Mouse (Mus musculus) A20 (cell line): ENCODE measurements at regions not wholly inside any gene's neighbourhood (a gene's known extent, or its start where the extent isn't known, plus 50 kb on each side); places are given as distances from the start of the nearest gene placed in this dataset.

Source experiments
- DNase-seq: peaks from one replicate; pipeline ENCODE4 v3.0.0-alpha.2; 2011; ENCODE audit warnings: low read depth, low spot score

DNA sequence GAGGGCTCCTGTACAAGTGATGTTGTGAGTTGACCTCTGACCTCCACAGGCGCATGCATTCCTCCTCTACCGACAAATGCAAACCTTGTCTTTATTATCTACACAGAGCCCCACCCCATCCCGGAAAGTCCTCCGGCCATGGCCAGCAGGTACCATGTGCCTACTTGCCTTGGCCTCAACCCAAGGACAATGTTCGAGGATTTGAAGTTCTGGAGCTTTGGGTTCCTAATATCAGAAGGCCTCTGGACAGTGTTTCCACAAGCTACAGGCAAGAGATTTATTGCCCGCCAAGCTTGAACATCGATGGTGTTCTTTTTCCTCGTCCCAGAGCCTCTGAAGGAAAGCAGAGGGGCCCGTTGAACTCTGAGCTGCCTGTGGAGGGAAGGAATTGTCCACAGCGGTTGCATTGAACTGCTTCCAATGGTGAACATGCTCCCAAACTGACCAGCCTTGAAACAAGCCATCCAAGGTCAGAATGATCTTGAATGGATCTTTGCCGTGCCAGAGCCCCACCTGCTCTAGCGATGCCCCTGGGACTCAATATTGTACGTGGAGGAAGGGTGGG, 335.9 kb upstream of the Zmiz1 start:
- DNase-seq, result no peak

DNA sequence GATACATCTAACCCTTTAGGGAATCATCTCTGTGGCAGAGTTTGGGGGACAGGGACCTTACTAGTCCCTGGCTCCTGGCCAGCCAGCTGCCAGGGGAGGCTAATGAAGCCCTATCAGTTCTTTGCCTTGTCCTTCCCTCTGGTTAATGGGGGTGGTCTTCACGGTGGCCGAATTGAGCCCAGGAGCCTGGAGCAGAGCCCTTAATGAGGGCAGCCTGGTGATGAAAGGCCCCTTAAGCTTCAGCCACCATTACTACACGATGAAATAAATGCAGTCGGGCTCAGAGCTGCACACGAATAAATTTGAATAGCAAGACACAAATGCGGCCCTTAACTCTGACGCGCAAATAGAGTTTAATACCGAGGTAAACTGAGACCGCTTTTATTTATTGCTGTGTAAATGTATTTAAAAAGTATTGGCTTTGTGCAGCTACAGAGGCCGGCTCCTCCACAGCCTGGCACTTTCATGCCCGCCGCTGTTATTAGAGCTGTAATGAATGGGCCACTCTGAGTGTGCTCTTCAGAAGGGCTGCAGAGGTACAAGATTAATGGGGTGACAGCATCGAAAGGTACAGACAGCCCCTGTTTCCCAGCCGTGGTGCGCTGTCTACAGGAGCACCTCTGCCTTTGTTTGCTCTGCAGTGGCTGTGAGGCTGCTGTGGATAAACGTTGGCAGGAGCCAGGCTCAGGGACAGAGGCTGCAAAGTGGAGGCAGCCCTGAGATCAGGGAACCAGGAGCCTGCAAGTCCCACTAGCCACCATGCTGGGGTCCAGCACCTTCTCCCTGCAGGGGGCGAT, 335.2 kb upstream of the Zmiz1 start:
- no peak for DNase-seq

DNA sequence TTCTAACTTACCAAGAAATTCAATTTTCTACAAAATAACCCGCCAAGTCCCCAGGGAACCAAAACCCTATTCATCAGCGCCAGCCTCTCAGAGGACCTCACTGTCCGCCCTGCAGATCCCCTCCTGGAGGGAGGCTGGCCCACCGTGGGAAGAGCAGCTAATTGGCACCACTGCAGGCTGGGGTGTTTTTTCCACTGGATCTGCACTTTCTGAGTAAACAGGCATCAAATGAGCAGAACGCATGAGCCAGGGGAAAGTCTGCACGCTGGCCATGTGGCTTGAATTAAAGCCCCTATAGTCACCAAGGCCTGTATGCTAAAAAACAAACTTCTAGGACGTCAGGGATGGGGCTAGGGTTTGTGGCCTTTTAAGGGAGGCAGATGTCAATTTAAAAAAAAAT, 332.4 kb upstream of the Zmiz1 start:
- DNase-seq, result no peak

DNA sequence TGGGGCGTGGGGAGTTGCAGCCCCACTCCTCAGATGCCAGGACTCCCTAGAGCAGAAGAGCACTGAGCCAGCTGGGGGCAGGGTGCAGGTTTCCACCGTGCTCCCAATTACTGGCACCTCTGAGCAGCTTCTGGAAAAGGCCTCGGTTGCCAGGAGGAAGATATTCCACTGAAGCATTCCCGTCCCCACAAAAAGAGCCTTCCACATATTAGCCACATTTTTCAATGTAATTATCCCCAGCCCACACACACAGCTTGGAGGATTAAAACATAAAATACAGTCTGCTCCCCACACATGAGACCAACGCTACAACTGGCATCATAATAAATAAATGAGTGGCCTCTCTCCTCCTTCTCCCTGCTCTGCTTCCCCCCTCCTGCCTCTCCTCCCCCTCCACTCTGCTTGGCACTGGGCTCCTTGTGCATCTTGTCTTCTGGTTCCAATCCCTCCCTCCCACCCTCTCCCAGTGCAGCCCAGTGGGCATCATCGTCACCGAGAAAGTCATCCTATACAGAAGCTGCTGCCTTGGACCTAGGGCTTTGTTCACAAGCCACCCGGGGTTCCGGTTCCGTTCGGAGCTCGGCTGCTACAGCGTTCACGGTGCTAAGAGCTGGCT, 331.3 kb upstream of the Zmiz1 start:
- DNase-seq, result no peak

DNA sequence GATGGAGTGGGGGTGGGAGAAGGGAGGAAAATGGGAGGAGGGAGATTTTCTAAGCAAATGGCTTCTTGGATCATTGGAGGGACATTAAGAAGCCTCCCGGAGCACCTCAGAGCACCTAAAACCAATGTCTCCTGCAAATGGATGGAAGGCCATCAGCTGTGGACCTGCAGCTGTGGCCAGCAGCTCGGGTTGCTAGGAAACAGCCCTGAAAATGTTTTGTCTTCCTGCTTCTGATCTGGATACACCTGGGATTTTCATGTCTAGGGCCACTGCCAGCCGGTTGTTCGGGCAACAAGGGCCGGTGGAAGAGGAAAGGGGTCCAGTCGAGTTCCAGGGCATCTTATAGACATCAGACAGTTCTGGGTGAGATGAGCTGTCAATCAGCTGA, 330.8 kb upstream of the Zmiz1 start:
- DNase-seq, result no peak

DNA sequence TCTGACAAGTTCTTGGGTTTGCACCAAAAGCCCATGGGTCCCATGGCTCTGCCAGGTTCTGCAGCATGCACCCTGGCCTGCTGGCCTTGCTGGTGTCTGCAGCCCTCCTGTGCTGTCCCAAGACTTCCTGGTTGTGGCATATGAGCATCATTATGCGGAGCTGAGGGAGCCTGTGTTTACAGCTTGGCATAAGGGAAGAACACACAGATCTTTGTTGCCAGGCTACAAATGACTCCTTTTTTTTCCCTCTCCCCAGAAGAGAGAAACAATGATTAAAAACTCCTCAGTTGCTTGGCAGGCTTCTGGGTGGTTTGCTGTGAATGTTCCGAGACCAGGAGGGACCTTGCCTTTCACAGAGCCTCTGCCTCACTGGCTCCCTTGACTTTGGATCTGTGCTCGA, 323.6 kb upstream of the Zmiz1 start:
- no peak for DNase-seq

DNA sequence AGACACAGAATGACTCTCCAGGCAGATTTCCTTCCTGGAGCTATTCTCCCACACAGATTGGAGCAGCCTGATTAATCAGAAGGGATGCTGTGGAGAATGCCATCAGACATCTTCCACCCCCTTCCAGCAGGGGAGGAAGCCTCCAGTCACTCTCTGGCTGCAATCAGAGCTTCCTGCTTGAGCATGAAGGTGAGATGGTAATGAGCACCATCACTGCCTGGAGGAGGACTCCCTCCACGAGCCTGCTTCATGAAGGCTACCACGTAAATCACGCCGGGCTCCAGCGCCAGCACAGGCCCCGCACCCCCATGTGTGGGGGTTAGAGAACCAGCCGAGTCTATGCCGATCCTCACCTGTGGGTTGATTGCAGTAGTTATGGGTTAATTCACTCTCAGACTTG, 321.7 kb upstream of the Zmiz1 start:
- DNase-seq, result no peak

DNA sequence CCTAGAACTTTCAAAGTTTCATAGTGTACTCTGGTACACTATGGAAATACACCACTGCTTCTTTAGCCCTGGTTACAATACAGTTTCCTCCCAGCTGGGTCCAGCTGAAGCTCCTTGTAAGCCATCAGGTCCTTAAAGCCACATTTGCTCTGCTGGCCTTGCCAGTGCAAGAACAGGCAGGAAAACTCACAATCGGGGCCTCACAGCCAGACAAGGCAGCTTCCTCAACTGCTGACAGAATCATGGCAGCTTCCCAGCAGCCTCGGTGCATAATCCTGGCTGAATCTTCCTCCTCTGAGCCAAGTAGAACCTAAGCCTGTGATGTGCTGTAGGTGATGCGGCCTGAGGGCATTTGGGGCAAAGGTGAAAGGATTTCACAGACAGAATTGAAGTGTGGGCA, 320.5 kb upstream of the Zmiz1 start:
- DNase-seq, result no peak

DNA sequence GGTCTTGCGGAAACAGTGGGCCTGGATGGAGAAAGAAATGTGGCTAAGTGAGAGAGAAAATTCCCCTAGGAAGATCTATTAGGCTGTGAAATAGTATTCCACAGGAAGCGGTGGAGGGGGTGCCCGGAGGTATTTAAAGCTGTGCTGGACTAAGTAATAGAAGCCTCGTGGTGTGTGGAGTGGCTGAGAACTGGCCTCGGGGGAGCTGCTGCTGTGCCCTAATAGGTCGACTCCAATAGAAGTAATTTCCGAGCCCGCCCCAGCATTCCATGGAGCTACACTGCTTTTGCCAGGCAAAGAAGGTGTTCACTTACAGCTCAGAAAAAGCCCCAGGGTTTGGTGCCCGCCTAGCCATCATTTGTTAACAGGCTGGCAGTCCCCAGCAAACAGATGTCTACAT, 317.1 kb upstream of the Zmiz1 start:
- no peak for DNase-seq

DNA sequence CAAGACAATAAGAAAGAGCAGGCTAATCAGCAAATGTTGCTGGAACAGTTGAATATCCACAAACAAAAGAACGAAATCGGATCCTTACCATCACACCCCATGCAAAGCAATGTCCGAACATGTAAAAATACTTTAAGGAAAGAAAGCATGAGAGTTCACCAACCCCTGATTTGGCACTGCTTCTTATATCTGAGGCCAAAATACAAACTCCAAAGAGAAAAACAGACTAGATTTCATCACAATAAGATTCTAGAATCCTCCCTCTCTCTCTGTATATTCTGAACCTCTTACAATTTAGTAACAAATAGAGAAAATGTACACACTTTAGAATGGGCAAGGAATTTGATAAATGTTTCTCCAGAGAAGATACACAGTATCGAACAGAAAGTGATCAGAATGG, 315.9 kb upstream of the Zmiz1 start:
- DNase-seq, result no peak

DNA sequence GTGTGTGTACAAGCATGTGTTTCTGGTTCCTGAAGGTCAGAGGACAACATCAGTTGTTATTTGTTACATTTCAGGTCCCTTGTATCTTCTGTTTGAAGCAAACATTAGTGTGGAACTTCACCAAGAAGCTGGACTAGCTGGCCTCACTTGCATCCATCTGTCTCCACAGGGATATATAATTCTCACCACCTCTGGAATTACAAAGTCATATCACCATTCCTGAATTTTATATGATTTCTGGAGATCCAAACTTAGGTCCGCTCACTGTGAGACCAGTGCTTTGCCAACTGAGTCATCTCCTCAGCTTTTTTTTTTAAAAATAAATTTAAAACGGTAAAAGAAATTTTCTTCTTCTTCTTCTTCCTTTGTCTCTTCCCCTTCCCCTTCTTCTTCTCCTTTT, 311.3 kb upstream of the Zmiz1 start:
- no peak for DNase-seq

DNA sequence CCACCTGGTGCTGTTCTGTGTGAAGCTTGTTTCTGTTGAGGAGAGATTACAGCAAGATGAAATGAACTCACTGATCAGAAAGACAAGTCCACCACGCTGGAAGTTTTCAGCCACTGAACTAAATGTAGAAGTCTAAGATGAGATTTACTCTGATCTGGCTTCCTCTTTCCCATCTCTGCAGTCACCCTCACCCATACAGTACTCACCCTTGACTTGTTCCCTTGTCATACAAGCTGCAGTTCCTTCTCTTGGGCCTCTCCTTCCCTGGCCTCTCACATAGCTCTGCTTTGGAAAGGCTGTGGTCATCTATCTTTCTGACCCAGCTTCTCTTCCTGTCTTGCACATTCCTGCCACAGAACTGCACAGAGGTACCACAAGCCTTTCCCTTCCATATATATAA, 308.0 kb upstream of the Zmiz1 start:
- no peak for DNase-seq

DNA sequence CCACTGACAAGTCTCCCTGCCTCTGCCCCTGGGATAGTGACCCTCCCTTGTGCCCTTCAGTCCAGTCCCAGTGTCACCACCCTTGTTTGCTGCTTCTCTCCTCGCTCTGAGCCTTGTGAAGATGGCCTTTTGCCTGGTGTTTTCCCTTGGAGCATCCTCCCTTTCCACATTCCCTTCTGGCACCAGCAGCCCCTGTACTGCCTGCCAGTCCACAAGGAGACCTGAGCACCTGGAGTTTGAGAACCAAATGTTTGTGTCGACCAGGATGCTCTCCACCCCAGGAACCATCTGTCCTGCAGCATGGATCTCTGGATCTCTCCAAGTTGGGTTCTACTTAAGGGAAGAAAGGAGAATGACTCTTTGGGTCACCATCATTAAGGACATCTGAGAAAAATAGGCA, 307.5 kb upstream of the Zmiz1 start:
- no peak for DNase-seq

DNA sequence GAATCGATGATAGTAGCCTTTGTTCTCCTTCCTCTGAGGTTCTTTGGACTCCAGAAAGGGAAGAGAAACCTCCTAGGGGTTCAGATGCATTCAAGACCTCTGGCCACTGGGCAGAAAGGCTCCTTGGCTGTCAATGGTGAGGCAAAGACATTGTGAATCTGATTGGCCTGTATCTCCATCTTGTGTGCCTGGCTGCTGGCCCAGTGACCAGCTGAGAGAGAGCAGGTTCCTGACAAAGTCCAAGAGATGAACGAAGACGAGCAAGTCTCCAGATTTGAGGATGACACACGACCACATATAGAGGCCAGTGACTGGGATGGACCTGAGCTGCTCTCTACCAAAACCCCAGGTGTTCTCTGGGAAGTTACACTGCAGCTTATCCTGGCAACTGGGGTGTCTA, 305.4 kb upstream of the Zmiz1 start:
- DNase-seq, result no peak

DNA sequence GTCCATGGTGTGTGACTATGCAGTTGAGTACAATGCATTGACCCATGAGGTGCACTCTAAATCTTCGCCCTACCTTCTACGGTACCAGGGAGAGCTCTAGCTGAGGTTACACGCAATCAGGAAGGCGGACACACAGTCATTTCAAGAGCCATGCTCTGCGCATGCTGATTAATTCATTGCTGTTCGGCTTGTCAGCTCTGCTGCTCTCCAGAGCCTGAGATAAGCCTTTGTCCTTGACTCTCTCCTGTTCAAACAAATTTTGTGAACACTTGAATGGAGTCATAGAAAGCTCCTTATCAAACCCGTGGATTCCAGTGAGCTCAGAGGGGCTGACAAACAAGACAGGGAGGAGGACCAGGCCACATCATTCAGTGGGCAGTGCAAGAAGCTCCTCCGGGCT, 304.8 kb upstream of the Zmiz1 start:
- no peak for DNase-seq

DNA sequence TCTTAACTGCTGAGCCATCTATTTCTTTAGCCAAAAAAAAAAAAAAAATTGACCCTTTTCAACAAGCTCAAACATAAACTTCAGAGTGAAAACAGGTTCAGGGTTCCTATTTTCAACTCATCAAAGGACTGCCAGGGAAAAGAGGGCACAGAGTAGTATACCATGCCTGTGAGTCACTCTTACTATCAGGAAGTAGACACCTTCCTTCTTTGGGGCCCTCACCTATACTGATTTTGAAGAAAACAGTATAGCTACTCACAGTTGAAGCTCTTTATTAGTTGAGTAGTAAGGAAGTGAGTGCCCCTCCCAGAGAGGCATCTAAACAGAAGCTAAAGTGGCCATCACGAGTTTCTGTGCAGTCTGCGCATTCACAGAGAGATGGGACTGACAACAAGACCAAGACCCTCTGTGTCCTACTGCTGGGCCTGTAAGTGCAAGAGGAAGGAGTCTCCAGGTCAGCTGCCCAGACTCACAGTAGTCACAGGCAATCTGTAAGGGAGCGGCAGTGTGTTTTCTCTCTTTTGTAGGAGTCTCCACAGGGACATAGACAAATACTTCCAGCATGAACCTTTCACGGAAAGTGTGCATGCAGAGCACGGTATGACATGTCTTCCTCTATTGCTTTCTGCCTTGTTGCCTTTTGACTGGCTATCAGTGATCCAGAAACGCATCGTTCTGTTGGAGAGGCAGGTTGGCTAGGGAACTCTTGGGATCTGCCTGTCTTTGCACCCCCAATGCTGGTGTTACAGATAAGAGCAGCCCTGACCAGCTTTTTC, 303.8 kb upstream of the Zmiz1 start:
- DNase-seq, result no peak

DNA sequence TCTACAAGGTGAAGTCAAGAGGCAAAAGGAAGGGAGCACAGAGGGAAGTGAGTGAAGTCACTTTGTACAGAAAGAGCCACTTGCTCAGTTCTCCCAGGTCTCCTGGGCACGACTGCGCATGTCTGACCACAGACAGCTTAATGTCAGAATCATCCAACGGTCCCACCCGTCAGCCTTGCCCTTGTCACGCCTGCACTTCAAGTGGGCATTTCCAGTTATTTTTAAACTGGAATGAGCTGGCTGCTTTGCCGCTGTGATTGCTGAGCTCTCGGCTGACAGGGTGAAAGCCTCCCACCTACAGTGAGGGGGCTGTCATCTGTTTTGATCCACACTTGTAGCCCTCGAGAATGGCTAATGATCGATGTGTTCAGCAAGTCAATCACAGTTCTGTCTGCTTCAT, 302.8 kb upstream of the Zmiz1 start:
- DNase-seq, result no peak

DNA sequence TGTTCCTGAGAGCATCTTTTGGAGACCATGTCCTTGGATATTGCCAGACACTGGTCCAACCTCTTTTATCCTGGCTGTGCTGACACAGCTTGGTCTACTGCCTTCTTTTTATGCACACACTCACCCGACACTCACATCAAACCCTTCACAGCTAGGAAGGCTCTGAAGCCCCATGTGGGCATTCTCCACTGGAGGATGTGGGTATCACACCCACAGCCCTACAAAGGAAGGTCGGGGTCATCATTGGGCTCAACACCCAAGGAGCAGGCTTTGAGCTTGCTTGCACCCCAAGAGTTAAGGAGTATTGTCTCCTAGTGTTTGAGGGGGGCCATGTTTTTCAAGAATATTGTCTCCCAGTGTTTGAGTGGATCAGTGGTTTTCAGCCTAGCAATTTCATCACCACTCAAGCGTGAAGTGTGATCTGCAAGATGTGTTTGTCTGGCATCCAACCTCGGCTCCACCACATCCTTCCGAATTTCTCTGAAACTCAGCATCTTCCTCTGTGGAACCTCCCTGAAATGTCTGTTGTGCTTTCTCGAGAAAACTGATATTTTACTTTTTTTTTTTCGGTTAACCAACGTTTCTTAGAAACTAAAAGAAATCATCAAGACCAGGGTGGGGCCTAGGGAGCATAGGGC, 297.2 kb upstream of the Zmiz1 start:
- DNase-seq, result no peak

DNA sequence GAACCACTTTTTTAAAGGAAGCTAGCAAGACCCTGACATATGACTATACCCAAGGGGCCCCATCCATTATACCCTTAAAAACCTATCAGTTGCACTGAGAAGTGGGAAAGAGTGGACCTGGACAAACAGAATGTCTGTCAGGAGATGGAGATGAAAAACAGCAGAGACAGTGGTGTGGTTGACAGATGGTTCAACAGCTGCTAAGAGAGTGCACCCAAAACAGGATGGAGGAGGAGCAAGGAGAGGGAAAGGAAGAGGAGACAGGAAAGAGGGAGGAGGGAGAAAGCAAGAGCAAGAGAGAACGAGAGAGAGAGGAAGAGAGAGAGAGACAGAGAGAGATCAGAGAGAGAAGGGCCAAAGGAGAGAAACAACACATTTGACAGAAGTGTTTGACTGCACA, 292.8 kb upstream of the Zmiz1 start:
- DNase-seq, result no peak

DNA sequence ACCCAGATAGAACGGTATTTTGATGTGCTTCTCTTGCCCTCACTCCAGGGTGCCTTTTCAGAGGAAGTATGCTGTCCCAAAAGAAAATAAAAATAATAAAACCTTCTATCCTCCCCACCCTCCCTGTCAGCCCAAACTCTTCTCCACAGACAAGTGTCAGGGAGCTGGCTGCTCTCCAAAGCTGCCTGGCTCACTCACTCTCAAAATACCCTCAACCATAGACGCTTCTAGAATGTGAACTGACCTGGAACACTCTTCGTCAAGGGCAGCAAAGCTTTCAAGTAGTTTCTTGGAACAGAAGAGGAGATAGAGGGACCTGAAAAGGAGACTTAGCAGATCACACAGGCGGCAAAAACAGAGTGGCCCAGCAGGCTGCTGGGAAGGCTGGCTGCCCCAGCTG, 291.4 kb upstream of the Zmiz1 start:
- no peak for DNase-seq

DNA sequence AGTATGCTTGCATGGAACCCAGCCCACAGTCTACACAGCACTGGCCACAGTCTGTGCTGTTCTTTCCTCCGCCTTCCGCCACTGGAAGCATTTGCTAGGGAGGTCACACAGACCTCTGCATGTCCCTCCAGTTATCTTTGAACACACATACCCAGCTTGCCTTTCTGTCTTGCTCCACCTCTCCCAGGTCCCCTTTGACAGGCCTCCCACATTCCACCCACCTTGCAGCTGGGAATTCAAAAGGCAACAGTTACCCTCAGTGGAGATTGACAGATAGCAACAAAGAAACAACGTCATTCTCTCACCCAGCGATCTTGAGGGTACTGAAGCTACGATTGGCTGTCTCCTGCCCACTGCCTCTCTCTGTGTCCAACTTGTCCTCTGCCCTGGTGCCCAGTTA, 290.7 kb upstream of the Zmiz1 start:
- no peak for DNase-seq

DNA sequence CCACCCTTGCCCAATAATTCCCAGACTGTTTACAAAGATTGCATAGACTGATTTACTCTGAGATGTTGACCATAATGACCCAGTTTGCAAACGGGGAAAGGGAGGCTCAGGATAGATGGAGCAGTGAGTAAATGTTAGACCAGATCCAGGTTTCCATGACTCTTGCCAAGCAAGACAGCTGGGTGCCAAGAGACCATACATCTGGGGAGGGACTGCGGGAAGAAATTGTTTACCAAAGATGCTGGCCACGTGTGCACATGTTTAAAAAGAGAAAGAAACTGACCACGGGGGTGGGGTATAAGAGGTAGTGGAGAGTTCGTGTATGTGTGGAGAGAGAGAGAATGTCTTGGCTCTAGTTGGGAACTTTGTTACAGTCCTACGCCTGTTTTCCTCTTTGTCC, 285.7 kb upstream of the Zmiz1 start:
- DNase-seq, result no peak
